17 mouse cellular contexts compared by ENCODE assay signal in the genomic region with DNA sequence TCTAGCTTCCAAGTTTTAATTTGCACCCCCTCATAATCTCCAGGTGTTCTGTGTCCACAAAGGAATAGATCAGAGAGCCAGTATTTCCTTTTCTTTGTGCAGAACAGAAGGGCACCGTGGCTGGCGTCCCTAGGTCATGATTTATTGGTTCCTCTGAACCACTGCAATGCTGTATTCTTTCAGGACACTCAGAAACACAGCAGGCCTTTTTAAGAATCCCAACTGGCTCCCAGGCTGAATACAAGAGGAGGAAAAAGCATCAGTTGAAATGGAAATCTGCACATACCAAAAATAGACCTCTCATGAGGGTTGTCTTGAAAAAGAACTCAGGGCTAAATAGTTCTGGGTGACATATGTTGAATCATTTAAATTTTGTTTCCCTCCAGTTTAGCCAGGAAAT.
A peak's percentile ranks its signal among the peaks of the same experiment; 100 is the strongest.
DNase-seq lines count a peak whose midpoint lies in the region; ATAC-seq lines count a peak whose summit lies in the region.
"Had no signal": no experiment of that assay in that cellular context is flagged by ENCODE, and none has a peak within 500 bp of the region (broad histone marks: within the 10 kb centered on the region; RNA-seq: fewer than 3 reads in every experiment).

No protein-coding gene starts in this region.

- no peaks in the 10 kb centered on the region for H3K4me1 ChIP-seq in limb, embryonic 15.5 days
- H3K4me1 ChIP-seq: liver, embryonic 13.5 days had no signal

- no peaks in the 10 kb centered on the region for H3K27me3 ChIP-seq in limb, embryonic 15.5 days
- H3K27me3 ChIP-seq: embryonic facial prominence, embryonic 13.5 days; liver, embryonic 13.5 days had no signal

- ATAC-seq in limb, embryonic 15.5 days (ENCODE audit: insufficient number of reproducible peaks, low FRiP score, low TSS enrichment, low read depth) = no peak
- ATAC-seq in granulocyte monocyte progenitor cell, adult 5-6 weeks (replicated peaks; ENCODE audit: poor library complexity, severe bottlenecking) = no peak
- ATAC-seq: activated CD4-positive, CD25-positive, alpha-beta regulatory T cell, adult 4 months; forebrain, embryonic 14.5 days; hindbrain, postnatal 0 days had no signal

- no peaks in the 10 kb centered on the region for H3K9me3 ChIP-seq in limb, embryonic 15.5 days
- H3K9me3 ChIP-seq: embryonic facial prominence, embryonic 13.5 days; liver, embryonic 13.5 days had no signal

- H3K9ac ChIP-seq in limb, embryonic 15.5 days = no peak overlapping the region
- H3K9ac ChIP-seq: embryonic facial prominence, embryonic 13.5 days; liver, embryonic 13.5 days had no signal

- DNase-seq in gastrocnemius, postnatal 25 days = peak; percentile 5
- no peak for DNase-seq in gastrocnemius, adult 8-10 months (ENCODE audit: low spot score in 2 of 2)
- peak; percentile 9 for DNase-seq in layer of hippocampus, postnatal 14 days (ENCODE audit: low spot score in 2 of 2)
- no peak for DNase-seq in layer of hippocampus, postnatal 25 days (ENCODE audit: extremely low spot score in 1 of 2, low spot score in 1 of 2)
- DNase-seq in embryo, embryonic 11 days = peak; percentile 18
- DNase-seq in adipocyte (ENCODE audit: low spot score) = no peak
- DNase-seq: heart, adult 18-20 months; liver, embryonic 13.5 days; lung, postnatal 10 days; midbrain, embryonic 14.5 days had no signal

- no peak overlapping the region for H3K4me3 ChIP-seq in limb, embryonic 15.5 days
- H3K4me3 ChIP-seq: embryonic facial prominence, embryonic 13.5 days; liver, embryonic 13.5 days had no signal

- 7% methylated on average over 2 of the region's 2 CpGs for WGBS in limb, embryonic 15.5 days

- peak overlapping the region; percentile 65 for H3K27ac ChIP-seq in limb, embryonic 15.5 days
- H3K27ac ChIP-seq: embryonic facial prominence, embryonic 13.5 days; hindbrain, postnatal 0 days; liver, embryonic 13.5 days; stomach, postnatal 0 days had no signal

- H3K36me3 ChIP-seq in limb, embryonic 15.5 days = no peaks in the 10 kb centered on the region
- H3K36me3 ChIP-seq: embryonic facial prominence, embryonic 13.5 days; liver, embryonic 13.5 days had no signal

- H3K4me2 ChIP-seq in limb, embryonic 15.5 days = no peak overlapping the region
- H3K4me2 ChIP-seq: embryonic facial prominence, embryonic 13.5 days; liver, embryonic 13.5 days had no signal

Comparison
In these comparisons a context has a peak if more than half of its experiments do, and no peak if none do; other contexts are left out.
1. DNase-seq: peak in gastrocnemius, postnatal 25 days (single experiment), layer of hippocampus, postnatal 14 days (2 of 2) and embryo, embryonic 11 days (single experiment); none in gastrocnemius, adult 8-10 months (0 of 2), layer of hippocampus, postnatal 25 days (0 of 2) and adipocyte (single experiment).